Mouse (Mus musculus): Measurements from ENCODE around the gene Spen. TPM values are rescaled to one million over a fixed set of nuclear protein-coding genes. Genes with fewer than 3 reads are reported as not detected.

Spen gene
- polyA plus RNA-seq, 1 experiment from 2014 or later = 17.1 TPM

GRCm38 (mm10) chr4:141552484-141552883, 14.1 kb upstream of the Spen start:
- H3K4me3 ChIP-seq (ENCODE audit: low read depth, low read length) = no peak overlapping the region
- H3K9ac ChIP-seq (ENCODE audit: low read length) = no peak overlapping the region
- H3K27me3 ChIP-seq (ENCODE audit: control insufficient read depth, insufficient read depth, low read length) = no peaks in the 10 kb centered on the region
- DNase-seq (ENCODE audit: low spot score, missing footprints) = no peak
- ATAC-seq (ENCODE audit: low FRiP score) = no peak
- 51% methylated on average over 2 of the region's 2 CpGs for WGBS
- no peaks in the 10 kb centered on the region for H3K9me3 ChIP-seq (ENCODE audit: control insufficient read depth, low read length)
- no peak overlapping the region for H3K4me2 ChIP-seq
- H3K36me3 ChIP-seq (ENCODE audit: control insufficient read depth, insufficient read depth, low read length) = no peaks in the 10 kb centered on the region
- peaks cover 3% of the 10 kb centered on the region for H3K4me1 ChIP-seq (ENCODE audit: control insufficient read depth, insufficient read depth, low read length)
- no peak overlapping the region for H3K27ac ChIP-seq (ENCODE audit: low read depth, low read length)

DNA sequence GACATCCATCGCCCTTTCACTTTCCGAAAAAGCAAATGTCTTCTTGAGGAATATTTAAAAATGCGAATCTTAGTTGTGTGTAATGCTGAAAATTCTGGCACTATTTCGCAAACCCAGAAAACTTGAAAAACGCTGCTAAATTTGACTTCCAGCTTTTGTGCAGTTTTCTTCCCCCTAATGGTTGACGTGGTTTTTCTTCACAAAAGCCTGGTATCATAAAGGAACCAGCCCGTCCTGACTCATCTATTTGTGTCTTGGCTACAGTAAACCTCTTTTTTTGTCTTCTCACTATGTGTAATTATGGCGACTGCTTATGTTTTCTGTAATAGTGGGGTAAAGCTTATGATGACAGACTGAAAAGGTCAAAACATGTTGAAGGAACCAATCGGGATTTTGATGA, 8.9 kb upstream of the Spen start:
- DNase-seq (ENCODE audit: low spot score, missing footprints) (peak; percentile 86), ATAC-seq (ENCODE audit: low FRiP score) (no peak)
- peak overlapping the region; percentile 98 for H3K9ac ChIP-seq (ENCODE audit: low read length)
- H3K27ac ChIP-seq (ENCODE audit: low read depth, low read length) = peak overlapping the region; percentile 99
- H3K4me2 ChIP-seq = peak overlapping the region; percentile 97
- peaks cover 16% of the 10 kb centered on the region for H3K4me1 ChIP-seq (ENCODE audit: control insufficient read depth, insufficient read depth, low read length)
- H3K9me3 ChIP-seq (ENCODE audit: control insufficient read depth, low read length) = no peaks in the 10 kb centered on the region
- H3K4me3 ChIP-seq (ENCODE audit: low read depth, low read length) = peak overlapping the region; percentile 69
- WGBS = 27% methylated on average over 9 of the region's 9 CpGs
- H3K36me3 ChIP-seq (ENCODE audit: control insufficient read depth, insufficient read depth, low read length) = no peaks in the 10 kb centered on the region
- H3K27me3 ChIP-seq (ENCODE audit: control insufficient read depth, insufficient read depth, low read length) = no peaks in the 10 kb centered on the region

GRCm38 (mm10) chr4:141546334-141547200, 8.2 kb upstream of the Spen start:
- WGBS = under 1% methylated on average over 91 of the region's 98 CpGs
- ATAC-seq (ENCODE audit: low FRiP score) = peak; percentile 91
- Histone ChIP-seq H3K36me3 (ENCODE audit: control insufficient read depth, insufficient read depth, low read length) (no peaks in the 10 kb centered on the region), H3K4me2 (peak overlapping the region; percentile 97), H3K27ac (ENCODE audit: low read depth, low read length) (peak overlapping the region; percentile 99), H3K9me3 (ENCODE audit: control insufficient read depth, low read length) (no peaks in the 10 kb centered on the region), H3K27me3 (ENCODE audit: control insufficient read depth, insufficient read depth, low read length) (no peaks in the 10 kb centered on the region), H3K4me1 (ENCODE audit: control insufficient read depth, insufficient read depth, low read length) (peaks cover 19% of the 10 kb centered on the region), H3K9ac (ENCODE audit: low read length) (peak overlapping the region; percentile 98), H3K4me3 (ENCODE audit: low read depth, low read length) (peak overlapping the region; percentile 69)
- DNase-seq (ENCODE audit: low spot score, missing footprints) = peak; percentile 98

GRCm38 (mm10) chr4:141545743-141546333, 7.4 kb upstream of the Spen start:
- Histone ChIP-seq H3K27me3 (ENCODE audit: control insufficient read depth, insufficient read depth, low read length) (no peaks in the 10 kb centered on the region), H3K9ac (ENCODE audit: low read length) (peak overlapping the region; percentile 98), H3K36me3 (ENCODE audit: control insufficient read depth, insufficient read depth, low read length) (no peaks in the 10 kb centered on the region), H3K27ac (ENCODE audit: low read depth, low read length) (peak overlapping the region; percentile 99), H3K4me2 (peak overlapping the region; percentile 97), H3K9me3 (ENCODE audit: control insufficient read depth, low read length) (no peaks in the 10 kb centered on the region), H3K4me1 (ENCODE audit: control insufficient read depth, insufficient read depth, low read length) (peaks cover 20% of the 10 kb centered on the region), H3K4me3 (ENCODE audit: low read depth, low read length) (peak overlapping the region; percentile 69)
- ATAC-seq (ENCODE audit: low FRiP score) (peak; percentile 76), DNase-seq (ENCODE audit: low spot score, missing footprints) (peak; percentile 100)
- WGBS = under 1% methylated on average over 55 of the region's 56 CpGs

DNA sequence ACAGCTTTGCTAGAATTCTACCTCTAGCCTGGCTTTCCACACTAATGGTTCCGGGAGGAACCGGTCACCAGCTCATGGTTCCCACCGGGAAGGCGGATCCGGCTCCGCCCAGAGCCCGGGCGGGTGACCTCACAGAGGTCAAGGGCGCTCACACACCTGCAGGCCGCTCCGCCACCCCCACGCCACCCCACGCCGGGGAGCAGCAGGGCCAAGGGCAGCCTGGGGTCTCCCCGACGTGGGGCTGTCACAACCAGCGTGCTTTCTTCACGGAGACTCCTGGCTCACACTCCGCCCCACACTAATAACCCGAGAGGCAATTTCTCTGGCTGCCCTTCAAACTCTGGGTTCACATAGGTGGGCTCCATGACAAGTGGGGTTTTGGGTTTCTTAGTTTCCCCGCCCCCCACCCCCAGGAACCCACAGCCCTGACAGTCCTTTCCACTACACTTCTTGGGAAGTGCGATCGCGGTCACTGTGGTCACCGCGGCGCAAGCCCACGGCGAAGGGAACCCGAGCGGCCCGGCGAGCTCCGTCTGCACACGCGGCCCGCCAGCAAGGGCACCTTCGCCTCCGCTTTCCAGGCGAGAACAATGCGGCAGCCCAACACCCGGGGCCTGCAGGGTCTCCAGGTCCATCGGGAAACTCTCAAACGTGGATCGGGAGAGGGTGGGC, 6.8 kb upstream of the Spen start:
- under 1% methylated on average over 45 of the region's 45 CpGs for WGBS
- Histone ChIP-seq H3K27me3 (ENCODE audit: control insufficient read depth, insufficient read depth, low read length) (no peaks in the 10 kb centered on the region), H3K9me3 (ENCODE audit: control insufficient read depth, low read length) (no peaks in the 10 kb centered on the region), H3K9ac (ENCODE audit: low read length) (peak overlapping the region; percentile 93), H3K36me3 (ENCODE audit: control insufficient read depth, insufficient read depth, low read length) (no peaks in the 10 kb centered on the region), H3K4me3 (ENCODE audit: low read depth, low read length) (peak overlapping the region; percentile 69), H3K4me1 (ENCODE audit: control insufficient read depth, insufficient read depth, low read length) (peaks cover 20% of the 10 kb centered on the region), H3K4me2 (peak overlapping the region; percentile 97), H3K27ac (ENCODE audit: low read depth, low read length) (peak overlapping the region; percentile 97)
- DNase-seq (ENCODE audit: low spot score, missing footprints) = peak; percentile 96
- ATAC-seq (ENCODE audit: low FRiP score) = peak; percentile 63

GRCm38 (mm10) chr4:141544536-141544935, 6.1 kb upstream of the Spen start:
- no peak overlapping the region for H3K4me3 ChIP-seq (ENCODE audit: low read depth, low read length)
- WGBS = 51% methylated on average over 2 of the region's 2 CpGs

DNA sequence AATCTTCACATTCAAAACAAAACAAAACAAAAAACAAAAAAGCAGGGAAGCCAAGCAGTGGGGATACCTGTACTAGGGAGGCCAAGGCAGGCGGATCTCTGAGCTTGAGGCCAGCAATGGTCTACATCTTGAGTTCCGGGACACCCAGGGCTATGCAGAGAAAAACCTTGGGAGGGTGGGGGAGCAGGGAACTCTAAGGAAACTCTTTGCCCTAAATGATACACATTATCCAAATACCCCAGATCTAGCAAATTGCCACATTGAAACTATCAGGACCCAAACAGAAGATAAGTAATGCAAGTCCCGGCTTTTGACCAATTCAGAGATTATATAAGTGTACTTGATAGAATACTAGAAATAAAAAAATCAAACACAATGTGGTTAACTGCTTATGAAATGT, 5.2 kb upstream of the Spen start:
- Histone ChIP-seq H3K9me3 (ENCODE audit: control insufficient read depth, low read length) (no peaks in the 10 kb centered on the region), H3K27me3 (ENCODE audit: control insufficient read depth, insufficient read depth, low read length) (no peaks in the 10 kb centered on the region), H3K4me1 (ENCODE audit: control insufficient read depth, insufficient read depth, low read length) (peaks cover 22% of the 10 kb centered on the region), H3K4me3 (ENCODE audit: low read depth, low read length) (no peak overlapping the region), H3K4me2 (no peak overlapping the region), H3K9ac (ENCODE audit: low read length) (no peak overlapping the region), H3K27ac (ENCODE audit: low read depth, low read length) (no peak overlapping the region), H3K36me3 (ENCODE audit: control insufficient read depth, insufficient read depth, low read length) (no peaks in the 10 kb centered on the region)
- DNase-seq (ENCODE audit: low spot score, missing footprints) (no peak), ATAC-seq (ENCODE audit: low FRiP score) (no peak)
- 84% methylated on average over 3 of the region's 3 CpGs for WGBS

More at GRCm38 (mm10) chr4:141544536-141544935, 6.1 kb upstream of the Spen start:
- Histone ChIP-seq H3K9me3 (ENCODE audit: control insufficient read depth, low read length) (no peaks in the 10 kb centered on the region), H3K27ac (ENCODE audit: low read depth, low read length) (no peak overlapping the region), H3K36me3 (ENCODE audit: control insufficient read depth, insufficient read depth, low read length) (no peaks in the 10 kb centered on the region), H3K4me1 (ENCODE audit: control insufficient read depth, insufficient read depth, low read length) (peaks cover 20% of the 10 kb centered on the region), H3K27me3 (ENCODE audit: control insufficient read depth, insufficient read depth, low read length) (no peaks in the 10 kb centered on the region), H3K9ac (ENCODE audit: low read length) (peak overlapping the region; percentile 93; the same call in 1 of the 2 replicates), H3K4me2 (peak overlapping the region; percentile 97; the same call in 1 of the 2 replicates)
- ATAC-seq (ENCODE audit: low FRiP score) (no peak), DNase-seq (ENCODE audit: low spot score, missing footprints) (no peak)

GRCm38 (mm10) chr4:141541851-141542250, 3.5 kb upstream of the Spen start:
- H3K4me2 ChIP-seq = peak overlapping the region; percentile 12; the same call in 1 of the 2 replicates
- no peaks in the 10 kb centered on the region for H3K27me3 ChIP-seq (ENCODE audit: control insufficient read depth, insufficient read depth, low read length)
- 22% methylated on average over 7 of the region's 7 CpGs for WGBS
- no peak overlapping the region for H3K9ac ChIP-seq (ENCODE audit: low read length)
- DNase-seq (ENCODE audit: low spot score, missing footprints) (peak; percentile 94), ATAC-seq (ENCODE audit: low FRiP score) (no peak)
- H3K36me3 ChIP-seq (ENCODE audit: control insufficient read depth, insufficient read depth, low read length) = no peaks in the 10 kb centered on the region
- H3K4me1 ChIP-seq (ENCODE audit: control insufficient read depth, insufficient read depth, low read length) = peaks cover 17% of the 10 kb centered on the region
- no peak overlapping the region for H3K4me3 ChIP-seq (ENCODE audit: low read depth, low read length)
- H3K9me3 ChIP-seq (ENCODE audit: control insufficient read depth, low read length) = no peaks in the 10 kb centered on the region
- H3K27ac ChIP-seq (ENCODE audit: low read depth, low read length) = no peak overlapping the region; the same call in 1 of the 2 replicates
